Mouse (Mus musculus) MEL (cell line): ENCODE results near the gene Arid1b.

Experiments
- BHLHE40 ChIP-seq: IDR thresholded peaks from 2 replicates; pipeline ENCODE4 v1.6.1; 2012; ENCODE audit warnings: low read depth, mild to moderate bottlenecking, inconsistent platforms, low read length, improper control_type of control experiment, borderline replicate concordance
- CTCF ChIP-seq, 3 experiments: IDR thresholded peaks in 2 of 3; conservative IDR thresholded peaks in 1 of 3; 2 replicates each; pipeline ENCODE4 v1.5.1; 2011 to 2012; ENCODE audit warnings: low read length in 3 of 3, low read depth in 2 of 3, mild to moderate bottlenecking in 2 of 3, improper control_type of control experiment in 1 of 3, inconsistent platforms in 1 of 3, mixed read lengths in 1 of 3, moderate library complexity in 1 of 3; ENCODE audit not compliant: control insufficient read depth in 1 of 3, insufficient read depth in 1 of 3, poor library complexity in 1 of 3, severe bottlenecking in 1 of 3
- E2F4 ChIP-seq: IDR thresholded peaks from 2 replicates; pipeline ENCODE4 v1.6.1; 2011; ENCODE audit warnings: low read depth, low read length, improper control_type of control experiment, borderline replicate concordance
- EP300 ChIP-seq, 2 experiments: IDR thresholded peaks; 2 replicates each; pipeline ENCODE4 v1.6.1; 2011; ENCODE audit warnings: improper control_type of control experiment in 2 of 2, low read length in 2 of 2, low read depth in 1 of 2, mild to moderate bottlenecking in 1 of 2
- GABPA ChIP-seq: IDR thresholded peaks from 2 replicates; pipeline ENCODE4 v1.6.1; 2012; ENCODE audit warnings: low read depth, mild to moderate bottlenecking, inconsistent platforms, low read length, improper control_type of control experiment, moderate library complexity
- HCFC1 ChIP-seq: IDR thresholded peaks from 2 replicates; pipeline ENCODE4 v1.6.1; 2012; ENCODE audit warnings: low read depth, mild to moderate bottlenecking, inconsistent platforms, low read length, improper control_type of control experiment, moderate library complexity
- JUND ChIP-seq: IDR thresholded peaks from 2 replicates; pipeline ENCODE4 v1.6.1; 2011; ENCODE audit warnings: low read depth, mild to moderate bottlenecking, improper control_type of control experiment, low read length
- KAT2A ChIP-seq: conservative IDR thresholded peaks from 2 replicates; pipeline ENCODE4 v1.6.1; 2012; ENCODE audit warnings: low read depth, low read length, improper control_type of control experiment, inconsistent platforms
- POLR2A ChIP-seq, 2 experiments: IDR thresholded peaks; 2 replicates each; pipeline ENCODE4 v1.6.1; 2011 to 2012; ENCODE audit warnings: low read length in 2 of 2, mild to moderate bottlenecking in 2 of 2, control low read depth in 1 of 2, improper control_type of control experiment in 1 of 2, low read depth in 1 of 2, moderate library complexity in 1 of 2; ENCODE audit not compliant: control insufficient read depth in 1 of 2, insufficient read depth in 1 of 2, poor library complexity in 1 of 2
- POLR2AphosphoS2 ChIP-seq: IDR thresholded peaks from 2 replicates; pipeline ENCODE4 v1.6.1; 2011; ENCODE audit warnings: low read length, improper control_type of control experiment
- POLR2AphosphoS5 ChIP-seq: IDR thresholded peaks from 2 replicates; pipeline ENCODE4 v1.6.1; 2012; ENCODE audit warnings: low read depth, borderline replicate concordance, mild to moderate bottlenecking, inconsistent platforms, low read length, moderate library complexity, mixed read lengths
- TBP ChIP-seq: IDR thresholded peaks from 2 replicates; pipeline ENCODE4 v1.8.0; 2011; ENCODE audit warnings: low read depth, low read length, improper control_type of control experiment
- TCF12 ChIP-seq: IDR thresholded peaks from 2 replicates; pipeline ENCODE4 v1.6.1; 2014; ENCODE audit warnings: low read depth, mild to moderate bottlenecking, inconsistent platforms, low read length, improper control_type of control experiment, moderate library complexity
- ZC3H11A ChIP-seq: IDR thresholded peaks from 2 replicates; pipeline ENCODE4 v1.6.1; 2012; ENCODE audit warnings: low read depth, mild to moderate bottlenecking, inconsistent platforms, low read length, improper control_type of control experiment

- TF ChIP-seq CTCF (IDR thresholded peaks at IDR 0.05 in 2 of 3, conservative IDR thresholded peaks at IDR 0.05 in 1 of 3; ENCODE audit: control insufficient read depth in 1 of 3, insufficient read depth in 1 of 3, low read depth in 2 of 3, low read length in 3 of 3, poor library complexity in 1 of 3, severe bottlenecking in 1 of 3) (no peak), TBP (no peak), POLR2A (IDR thresholded peaks at IDR 0.05; ENCODE audit: control insufficient read depth in 1 of 2, insufficient read depth in 1 of 2, low read depth in 1 of 2, low read length in 2 of 2, poor library complexity in 1 of 2) (no peak), KAT2A (no peak), JUND (no peak), BHLHE40 (no peak), E2F4 (no peak), EP300 (IDR thresholded peaks at IDR 0.05; ENCODE audit: low read depth in 1 of 2, low read length in 2 of 2) (no peak), TCF12 (no peak), ZC3H11A (no peak), GABPA (no peak), POLR2AphosphoS2 (no peak), POLR2AphosphoS5 (no peak), HCFC1 (no peak)
Observed at GRCm38 (mm10) chr17:5078576-5078975, 84.4 kb downstream of the Arid1b start.
